Mouse (Mus musculus) stomach, embryonic 16.5 days (tissue): ENCODE data around the gene Wnt3. TPM values are rescaled to one million over a fixed set of nuclear protein-coding genes. Genes with fewer than 3 reads are reported as not detected.

Experiments
- ATAC-seq: fragments of 200-750 bp; cut with Nextera tagmentation; 2 replicates; pipeline ENCODE4 v1.8.0; 2017; ENCODE audit warnings: moderate number of reproducible peaks, moderate TSS enrichment; ENCODE audit not compliant: insufficient read depth, low FRiP score
- H3K27ac ChIP-seq: fragments of 300-500 bp; sonication (generic); 2 replicates; pipeline ENCODE4 v1.5.1; 2014; ENCODE audit warnings: low read length
- H3K27me3 ChIP-seq: fragments of 300-500 bp; sonication (generic); 2 replicates; pipeline ENCODE4 v1.6.1; 2014; ENCODE audit warnings: low read length, control low read depth, mixed read lengths; ENCODE audit not compliant: control insufficient read depth, insufficient read depth
- H3K36me3 ChIP-seq: fragments of 300-500 bp; sonication (generic); 2 replicates; pipeline ENCODE4 v1.6.1; 2014; ENCODE audit warnings: low read length; ENCODE audit not compliant: control insufficient read depth, insufficient read depth
- H3K4me1 ChIP-seq: fragments of 300-500 bp; sonication (generic); 2 replicates; pipeline ENCODE4 v1.6.1; 2014; ENCODE audit warnings: low read length, control low read depth, mixed read lengths; ENCODE audit not compliant: control insufficient read depth, insufficient read depth
- H3K4me2 ChIP-seq: fragments of 300-500 bp; sonication (generic); 2 replicates; pipeline ENCODE4 v1.6.1; 2014; ENCODE audit warnings: low read depth, low read length, mixed read lengths
- H3K4me3 ChIP-seq: fragments of 300-500 bp; sonication (generic); replicated peaks from 2 replicates; pipeline ENCODE4 v1.5.1; 2014; ENCODE audit warnings: mild to moderate bottlenecking, low read length
- H3K9ac ChIP-seq: fragments of 300-500 bp; sonication (generic); 2 replicates; pipeline ENCODE4 v1.6.1; 2014; ENCODE audit warnings: low read length
- H3K9me3 ChIP-seq: fragments of 300-500 bp; sonication (generic); replicated peaks from 2 replicates; pipeline ENCODE4 v1.6.1; 2016; ENCODE audit warnings: low read length, control low read depth; ENCODE audit not compliant: control insufficient read depth
- WGBS: fragments of 180-500 bp; shearing (Covaris S2); extraction: QIAGEN DNeasy Blood & Tissue Kit; methylation state at CpG from one replicate; pipeline ENCODE4 v1.1.7; 2014; 5-methylcytosine and 5-hydroxymethylcytosine counted together
- polyA plus RNA-seq: library from polyadenylated mRNA; unstranded; fragments of >200 nt; fragmentation: Nextera tagmentation; extraction: Ambion mirVana; gene quantifications from 2 replicates; pipeline ENCODE4 v1.2.1, GENCODE M21; 2015

Wnt3 gene
- polyA plus RNA-seq, 1 experiment from 2014 or later, result 0.06 TPM

DNA sequence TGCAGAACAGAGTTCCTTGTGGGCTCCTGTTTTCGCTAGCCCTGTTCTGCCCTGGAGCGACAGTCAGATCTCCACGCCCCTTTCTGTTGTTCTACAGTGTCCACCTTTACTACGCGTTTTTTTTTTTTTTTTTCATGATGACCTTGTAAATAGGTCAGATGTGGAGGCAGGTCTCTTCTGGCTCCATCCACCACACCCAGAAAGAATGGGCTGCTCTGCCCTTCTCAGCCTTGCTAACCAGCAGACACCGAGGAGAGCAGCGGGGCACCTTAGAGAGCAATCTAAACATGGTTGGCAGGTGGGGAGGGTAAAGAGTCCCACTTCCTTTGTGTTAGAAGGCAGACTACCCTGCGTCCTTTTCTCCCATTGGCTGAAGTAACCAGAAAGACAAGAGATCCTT, 42.8 kb downstream of the Wnt3 start:
- no peaks in the 10 kb centered on the region for H3K36me3 ChIP-seq

DNA sequence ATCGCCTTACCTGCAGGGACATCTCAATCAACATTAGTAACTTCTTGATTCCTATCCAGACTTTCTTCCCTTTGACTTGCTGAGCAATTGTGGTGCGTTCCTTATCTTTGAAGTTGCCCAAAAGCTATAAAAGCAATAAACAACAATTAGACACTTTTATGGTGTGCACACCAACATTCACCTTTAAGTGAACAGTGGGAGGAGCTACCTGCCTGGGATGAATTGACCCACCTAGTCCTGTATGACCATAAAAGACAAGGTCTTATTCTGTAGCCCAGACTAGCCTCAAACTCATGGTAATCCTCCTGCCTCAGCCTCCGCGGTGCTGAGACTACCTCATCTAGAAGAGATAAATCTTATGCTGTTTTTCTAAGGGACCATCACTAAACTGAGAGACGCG, 53.3 kb downstream of the Wnt3 start:
- 94% methylated on average over 6 of the region's 6 CpGs for WGBS
- no peak overlapping the region for H3K9ac ChIP-seq
- H3K36me3 ChIP-seq, result no peaks in the 10 kb centered on the region; the same call in 1 of the 2 replicates
- no peak for ATAC-seq
- H3K27me3 ChIP-seq, result no peaks in the 10 kb centered on the region
- H3K9me3 ChIP-seq, result no peaks in the 10 kb centered on the region
- no peaks in the 10 kb centered on the region for H3K4me1 ChIP-seq
- H3K4me3 ChIP-seq, result no peak overlapping the region
- no peak overlapping the region for H3K27ac ChIP-seq
- H3K4me2 ChIP-seq, result no peak overlapping the region

More for the DNA sequence above, 42.8 kb downstream of the Wnt3 start:
- no peak for ATAC-seq
- no peak overlapping the region for H3K9ac ChIP-seq
- H3K9me3 ChIP-seq, result no peaks in the 10 kb centered on the region
- H3K4me3 ChIP-seq, result no peak overlapping the region
- H3K27ac ChIP-seq, result no peak overlapping the region
- no peak overlapping the region for H3K4me2 ChIP-seq
- peaks cover 10% of the 10 kb centered on the region for H3K27me3 ChIP-seq
- 80% methylated on average over 8 of the region's 8 CpGs for WGBS
- no peaks in the 10 kb centered on the region for H3K4me1 ChIP-seq

GRCm38 (mm10) chr11:103828866-103829265, 54.9 kb downstream of the Wnt3 start:
- H3K4me2 ChIP-seq, result no peak overlapping the region
- H3K9ac ChIP-seq, result no peak overlapping the region
- no peaks in the 10 kb centered on the region for H3K27me3 ChIP-seq
- no peak for ATAC-seq
- H3K4me3 ChIP-seq, result no peak overlapping the region
- no peaks in the 10 kb centered on the region for H3K36me3 ChIP-seq
- H3K27ac ChIP-seq, result no peak overlapping the region
- 76% methylated on average over 7 of the region's 7 CpGs for WGBS
- no peaks in the 10 kb centered on the region for H3K4me1 ChIP-seq
- no peaks in the 10 kb centered on the region for H3K9me3 ChIP-seq

DNA sequence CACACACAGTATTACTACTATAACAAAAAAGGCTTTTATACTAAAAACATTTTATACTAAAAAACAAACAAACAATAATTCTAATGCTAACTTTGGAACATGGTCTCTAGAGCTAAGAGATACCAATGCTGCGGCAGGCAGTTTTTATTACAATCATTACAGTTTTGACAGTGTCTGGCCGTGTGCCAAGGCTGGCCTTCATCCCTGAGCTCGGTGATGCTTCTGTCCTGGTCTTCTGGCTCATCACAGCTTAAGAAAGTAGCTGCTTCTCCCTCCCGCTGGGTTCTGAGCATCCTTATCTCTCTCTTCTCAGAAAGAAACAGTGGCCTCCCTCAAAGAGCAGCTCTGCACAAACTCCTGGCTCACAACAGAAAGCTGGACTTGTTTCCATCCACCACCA, 56.0 kb downstream of the Wnt3 start:
- no peak overlapping the region for H3K9ac ChIP-seq
- no peak overlapping the region for H3K4me3 ChIP-seq
- no peak for ATAC-seq
- H3K36me3 ChIP-seq, result no peaks in the 10 kb centered on the region
- WGBS, result 55% methylated on average over 4 of the region's 4 CpGs
- no peak overlapping the region for H3K4me2 ChIP-seq
- H3K27ac ChIP-seq, result no peak overlapping the region
- H3K9me3 ChIP-seq, result no peaks in the 10 kb centered on the region
- H3K27me3 ChIP-seq, result no peaks in the 10 kb centered on the region
- no peaks in the 10 kb centered on the region for H3K4me1 ChIP-seq

DNA sequence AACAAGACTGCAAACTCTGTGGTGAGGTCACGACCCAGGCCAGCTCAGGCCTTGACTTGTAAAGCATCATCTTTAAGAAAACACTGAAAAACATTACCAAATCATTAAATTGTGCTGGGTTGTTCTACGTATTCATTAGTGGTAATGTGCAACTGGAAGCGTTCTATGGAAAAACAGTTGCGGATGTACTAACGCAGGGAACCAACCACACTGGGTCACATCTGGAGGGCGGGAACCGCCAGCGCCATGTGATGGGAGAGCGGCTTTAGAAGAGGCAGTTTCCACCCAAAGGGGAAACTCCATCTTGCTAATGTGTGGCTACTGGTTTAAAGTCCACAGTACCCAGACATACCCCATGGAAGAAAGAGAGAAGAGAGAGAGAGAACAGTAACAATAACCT, 56.5 kb downstream of the Wnt3 start:
- no peak for ATAC-seq
- no peak overlapping the region for H3K4me2 ChIP-seq
- no peaks in the 10 kb centered on the region for H3K36me3 ChIP-seq
- H3K4me3 ChIP-seq, result no peak overlapping the region
- WGBS, result 86% methylated on average over 9 of the region's 9 CpGs
- no peaks in the 10 kb centered on the region for H3K9me3 ChIP-seq
- H3K27ac ChIP-seq, result no peak overlapping the region
- no peaks in the 10 kb centered on the region for H3K4me1 ChIP-seq
- H3K27me3 ChIP-seq, result no peaks in the 10 kb centered on the region
- no peak overlapping the region for H3K9ac ChIP-seq

DNA sequence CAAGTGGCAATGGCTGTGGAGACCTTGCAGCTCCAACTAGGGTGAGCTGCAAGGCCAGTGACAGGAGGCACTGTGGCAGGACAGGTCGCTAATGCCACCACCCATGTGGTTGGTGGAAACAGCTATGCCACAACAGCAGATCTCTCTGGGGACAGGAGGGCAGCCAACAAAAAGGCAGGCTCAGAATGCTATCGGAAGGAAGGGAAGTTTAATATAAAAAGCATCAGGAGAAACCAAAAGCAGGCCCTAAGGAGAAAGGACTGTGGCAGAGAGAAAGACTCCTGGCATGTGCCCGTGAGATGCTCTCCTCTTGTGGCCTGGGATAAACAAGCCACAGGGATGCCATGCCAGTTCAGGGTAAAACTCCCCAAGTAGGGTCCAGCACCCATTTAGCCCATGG, 57.8 kb downstream of the Wnt3 start:
- Histone ChIP-seq H3K36me3 (no peaks in the 10 kb centered on the region), H3K27ac (no peak overlapping the region), H3K4me1 (no peaks in the 10 kb centered on the region), H3K4me2 (no peak overlapping the region), H3K9me3 (no peaks in the 10 kb centered on the region), H3K27me3 (no peaks in the 10 kb centered on the region), H3K4me3 (no peak overlapping the region), H3K9ac (no peak overlapping the region)
- no peak for ATAC-seq
- WGBS, result 83% methylated on average over 3 of the region's 3 CpGs

DNA sequence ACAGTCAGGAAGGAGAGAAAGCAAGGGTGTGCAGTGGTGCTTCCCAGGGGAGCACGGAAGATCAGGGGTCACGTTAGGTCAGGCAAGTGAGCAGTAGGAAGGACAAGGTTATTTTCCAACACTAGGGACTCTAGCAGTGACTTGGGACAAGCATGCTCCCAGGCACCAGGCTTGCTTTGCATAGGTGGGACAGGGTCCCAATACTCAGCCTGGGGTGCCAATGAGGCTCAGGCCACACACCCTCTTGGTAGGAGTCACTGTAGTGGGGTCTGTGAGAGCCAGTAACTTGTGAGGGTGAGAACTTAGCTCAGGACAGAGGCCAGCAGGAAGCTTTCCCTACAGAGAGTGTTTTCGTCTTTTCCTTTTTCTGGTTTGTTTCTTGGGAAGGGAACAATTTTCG, 58.4 kb downstream of the Wnt3 start:
- Histone ChIP-seq H3K27ac (no peak overlapping the region), H3K4me3 (no peak overlapping the region), H3K36me3 (no peaks in the 10 kb centered on the region), H3K27me3 (no peaks in the 10 kb centered on the region), H3K4me2 (no peak overlapping the region), H3K9ac (no peak overlapping the region), H3K9me3 (no peaks in the 10 kb centered on the region), H3K4me1 (no peaks in the 10 kb centered on the region)
- 83% methylated on average over 4 of the region's 4 CpGs for WGBS
- no peak for ATAC-seq

DNA sequence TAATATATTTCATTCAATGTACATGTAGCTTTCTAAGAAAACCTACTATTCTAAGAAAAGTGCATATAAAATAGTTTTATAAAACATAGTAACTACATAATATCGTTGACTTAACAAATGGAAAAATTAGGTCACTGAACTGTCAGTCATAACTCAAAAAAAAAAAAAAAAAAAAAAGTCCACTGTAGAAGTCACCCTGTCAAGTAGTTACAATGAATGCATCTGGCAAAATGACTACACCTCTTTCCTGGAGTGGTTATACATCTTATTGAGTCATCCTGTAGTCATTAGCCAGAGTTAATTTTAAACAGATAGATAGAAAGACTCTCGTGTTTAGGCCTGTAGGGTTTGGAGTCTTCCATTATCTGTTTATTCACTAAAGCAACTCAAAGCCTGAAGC, 65.0 kb downstream of the Wnt3 start:
- ATAC-seq, result no peak
- WGBS, result 71% methylated on average over 2 of the region's 2 CpGs
- Histone ChIP-seq H3K4me1 (no peaks in the 10 kb centered on the region), H3K9me3 (no peaks in the 10 kb centered on the region), H3K4me3 (no peak overlapping the region), H3K4me2 (no peak overlapping the region), H3K9ac (no peak overlapping the region), H3K27me3 (no peaks in the 10 kb centered on the region), H3K27ac (no peak overlapping the region), H3K36me3 (no peaks in the 10 kb centered on the region)

DNA sequence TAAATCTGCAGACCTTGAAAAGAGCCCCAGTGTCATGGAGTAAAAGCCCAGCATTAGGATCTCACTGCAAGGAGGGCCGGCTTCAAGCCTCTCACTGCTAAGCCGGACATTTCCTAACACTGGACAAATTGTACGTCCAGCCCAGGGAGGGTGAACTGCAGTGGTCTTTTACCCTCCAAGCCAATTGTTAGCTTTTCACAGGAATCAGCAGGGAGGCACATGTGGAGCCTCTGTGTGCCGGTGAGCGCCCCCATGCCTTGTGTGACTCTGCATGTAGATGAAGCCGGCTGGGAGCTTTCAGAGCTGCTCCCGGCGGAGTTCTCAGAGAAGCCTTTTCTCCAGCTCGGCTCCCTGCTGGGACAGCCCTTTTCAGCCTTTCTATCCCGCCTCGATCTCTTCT, 66.9 kb downstream of the Wnt3 start:
- H3K36me3 ChIP-seq, result no peaks in the 10 kb centered on the region
- no peaks in the 10 kb centered on the region for H3K9me3 ChIP-seq
- no peak for ATAC-seq
- no peak overlapping the region for H3K27ac ChIP-seq
- H3K27me3 ChIP-seq, result no peaks in the 10 kb centered on the region
- WGBS, result 26% methylated on average over 11 of the region's 11 CpGs
- H3K4me1 ChIP-seq, result no peaks in the 10 kb centered on the region
- no peak overlapping the region for H3K9ac ChIP-seq
- no peak overlapping the region for H3K4me3 ChIP-seq
- H3K4me2 ChIP-seq, result no peak overlapping the region

DNA sequence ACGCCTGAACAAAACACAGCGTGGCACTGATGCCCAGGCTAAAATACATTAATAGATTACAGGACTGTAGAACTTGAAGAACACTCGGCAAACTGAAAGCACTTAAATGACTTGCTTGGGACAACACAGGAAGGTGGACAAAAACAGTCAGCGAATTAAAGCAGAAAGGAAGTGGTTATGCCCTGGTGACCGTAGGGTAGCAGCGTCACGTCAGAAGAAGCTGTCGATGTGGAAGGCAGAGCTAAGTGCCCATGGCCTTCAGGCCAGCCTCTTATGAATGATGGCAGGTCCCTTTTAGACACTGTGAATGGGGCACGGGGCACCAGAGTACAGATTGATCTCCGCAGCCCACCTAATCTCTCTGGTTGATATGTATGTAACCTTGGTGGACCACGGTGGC, 74.3 kb downstream of the Wnt3 start:
- 87% methylated on average over 11 of the region's 11 CpGs for WGBS
- Histone ChIP-seq H3K4me1 (no peaks in the 10 kb centered on the region), H3K9ac (no peak overlapping the region)

More for the DNA sequence above, 74.3 kb downstream of the Wnt3 start:
- no peak for ATAC-seq
- Histone ChIP-seq H3K36me3 (no peaks in the 10 kb centered on the region), H3K4me3 (no peak overlapping the region), H3K27ac (no peak overlapping the region), H3K4me2 (no peak overlapping the region), H3K27me3 (no peaks in the 10 kb centered on the region), H3K9me3 (no peaks in the 10 kb centered on the region)
